Mouse (Mus musculus) adrenal gland, postnatal 25 days (tissue): ENCODE data around the gene Pde5a. TPM values are rescaled to one million over a fixed set of nuclear protein-coding genes. Genes with fewer than 3 reads are reported as not detected.

Source experiments
- DNase-seq: peaks from one replicate; pipeline ENCODE4 v3.0.0; 2021; ENCODE audit warnings: mixed read lengths
- total RNA-seq: library from RNA; stranded (reverse); gene quantifications from 2 replicates; pipeline ENCODE4 v1.2.3, GENCODE M21; 2021

Gene Pde5a
- total RNA-seq, 1 experiment from 2014 or later, result 30.3 TPM

GRCm38 (mm10) chr3:122859829-122860228 lies 131.1 kb downstream of the Pde5a start:
- no peak for DNase-seq

- DNase-seq, result no peak
Observed at GRCm38 (mm10) chr3:122860573-122861498, 132.1 kb downstream of the Pde5a start.

- no peak for DNase-seq
Observed at GRCm38 (mm10) chr3:122865092-122865491, 136.3 kb downstream of the Pde5a start.

DNA sequence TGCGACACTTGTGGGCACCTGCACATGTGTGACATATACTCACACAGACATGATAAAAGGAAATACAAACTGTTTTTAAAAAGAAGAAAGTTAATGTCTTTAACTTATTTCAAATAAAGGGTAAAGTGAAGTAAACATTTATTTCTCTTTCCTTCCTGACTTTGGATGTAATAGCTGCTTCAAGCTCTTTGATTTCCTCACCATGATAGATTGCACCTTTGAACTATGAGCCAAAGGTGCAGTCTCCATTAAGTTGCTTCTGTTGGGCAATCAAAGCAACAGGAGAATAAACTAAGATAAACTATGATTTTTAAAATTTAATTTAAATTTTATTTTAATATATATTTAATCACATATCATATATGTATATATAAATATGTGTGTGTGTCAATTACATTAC lies 139.5 kb downstream of the Pde5a start:
- DNase-seq, result no peak

DNA sequence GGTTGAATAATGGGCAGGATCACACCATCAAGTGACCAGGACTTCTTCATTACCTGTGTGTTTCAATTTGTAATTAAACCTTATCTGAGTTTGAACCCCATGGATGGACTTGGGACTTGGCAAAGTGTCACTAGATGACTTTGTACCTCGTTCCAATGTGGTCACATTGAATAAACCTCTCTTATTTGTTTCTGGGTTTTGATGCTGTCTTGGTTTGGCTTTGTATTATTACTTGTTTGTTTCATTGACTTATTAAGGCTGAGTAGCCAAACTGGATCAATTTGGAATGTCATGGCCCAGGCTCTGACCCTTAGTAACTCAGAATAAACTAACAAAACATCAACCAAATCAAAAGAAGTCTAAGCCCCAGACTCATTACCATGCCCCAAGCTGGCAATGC lies 142.8 kb downstream of the Pde5a start:
- DNase-seq, result no peak

DNA sequence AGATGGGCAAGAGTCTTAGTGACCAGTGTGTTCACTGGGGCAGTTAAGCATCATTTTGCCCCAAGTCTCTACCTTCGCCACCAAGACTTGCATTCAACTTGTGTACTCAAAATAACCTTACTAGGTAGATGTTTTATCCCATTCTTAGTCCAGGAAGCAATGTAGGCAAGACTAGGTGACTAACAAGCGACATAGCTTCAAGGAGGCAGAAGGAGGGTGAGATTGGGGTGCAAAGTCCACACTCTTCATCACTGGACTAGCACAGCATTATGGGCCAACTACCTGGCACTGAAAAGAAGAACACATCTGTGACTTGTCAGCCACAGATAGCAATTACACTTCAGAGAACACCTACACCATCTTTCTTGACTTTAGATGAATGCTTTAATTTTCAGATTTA lies 148.1 kb downstream of the Pde5a start:
- no peak for DNase-seq

- no peak for DNase-seq
Observed at GRCm38 (mm10) chr3:122877543-122877942, 148.8 kb downstream of the Pde5a start.

- no peak for DNase-seq
Observed at GRCm38 (mm10) chr3:122878705-122879315, 150.1 kb downstream of the Pde5a start.

DNA sequence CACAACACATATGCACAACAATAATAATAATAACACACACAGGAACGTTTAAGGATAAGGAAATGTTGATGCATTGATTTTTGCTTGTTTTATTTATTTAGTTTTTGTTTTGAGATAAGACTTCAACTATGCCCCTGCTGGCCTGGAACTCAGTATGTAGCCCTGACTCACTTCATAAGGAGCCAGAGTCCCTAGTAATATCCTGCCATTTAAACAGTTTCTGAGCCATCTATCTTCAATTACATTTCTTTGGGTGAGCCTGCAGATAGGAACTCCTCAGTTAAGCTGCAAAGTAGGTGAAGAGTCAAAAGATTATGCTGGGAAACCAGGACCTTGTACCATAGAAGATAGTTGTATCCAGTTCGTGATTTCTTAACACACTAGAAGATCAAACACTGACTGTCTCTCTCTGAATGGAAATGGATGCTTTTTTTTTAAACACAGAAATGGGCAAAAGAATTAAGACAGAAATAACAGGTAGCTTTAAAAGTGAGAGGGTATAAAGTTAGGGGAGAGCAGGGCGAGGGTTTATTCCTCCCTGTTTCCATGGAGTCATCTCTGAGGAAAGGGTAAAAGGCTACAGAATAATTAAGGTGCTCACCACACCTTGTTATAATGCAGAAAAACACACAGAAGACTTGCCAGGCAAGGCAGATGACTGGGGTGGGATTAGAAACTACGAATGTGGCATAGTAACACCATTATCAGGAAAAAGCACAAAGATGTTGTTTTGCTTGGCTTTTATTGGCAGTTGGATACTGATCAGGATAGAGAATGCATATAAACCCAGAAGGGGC lies 159.0 kb downstream of the Pde5a start:
- no peak for DNase-seq

GRCm38 (mm10) chr3:122888371-122888819 lies 159.6 kb downstream of the Pde5a start:
- DNase-seq, result no peak

GRCm38 (mm10) chr3:122894772-122895171 lies 166.0 kb downstream of the Pde5a start, which contains the start of gene Fabp2:
Gene Fabp2 (plus strand): TSS chr3:122895072.
- no peak for DNase-seq

DNA sequence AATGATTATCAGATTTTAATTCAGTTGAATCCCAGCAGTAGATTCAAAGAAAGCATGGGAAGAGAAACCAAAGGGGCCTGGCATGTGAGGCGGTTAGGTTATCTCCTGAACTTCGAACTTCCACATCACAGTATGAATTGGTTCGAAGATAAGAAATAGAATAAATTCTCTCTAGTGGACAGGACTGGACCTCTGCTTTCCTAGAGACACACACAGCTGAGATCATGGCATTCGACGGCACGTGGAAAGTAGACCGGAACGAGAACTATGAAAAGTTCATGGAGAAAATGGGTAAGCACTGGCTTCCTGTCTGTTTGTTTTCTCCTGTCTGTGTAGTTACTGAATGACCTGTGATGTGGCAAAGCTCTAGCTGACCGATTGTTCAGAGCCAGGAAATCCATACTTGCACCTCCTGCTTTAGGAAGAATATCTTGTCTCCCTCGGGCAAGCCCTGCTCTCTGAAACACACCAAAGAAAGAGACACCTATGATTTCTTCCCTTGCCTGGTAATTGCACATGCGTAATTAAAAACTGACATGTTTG lies 166.5 kb downstream of the Pde5a start:
- DNase-seq, result no peak

DNA sequence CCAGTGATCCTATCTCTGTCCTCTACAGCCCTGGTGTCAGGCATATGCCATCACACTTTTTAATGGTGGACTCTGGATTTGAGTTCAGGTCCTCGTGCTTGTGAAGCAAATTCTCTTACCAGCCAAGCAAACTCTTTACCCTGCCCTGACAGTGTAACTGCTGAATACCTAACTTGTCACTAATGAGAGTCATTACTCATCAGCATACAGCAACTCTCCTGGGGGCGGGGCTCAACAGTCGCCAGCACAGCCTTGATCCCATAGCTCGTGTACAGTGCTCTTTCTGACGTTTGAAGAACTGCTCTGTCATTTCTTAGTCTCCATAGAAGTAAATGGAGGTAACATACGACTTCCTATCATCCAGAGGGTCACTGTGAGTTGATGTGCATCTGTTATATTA lies 169.5 kb downstream of the Pde5a start:
- no peak for DNase-seq

- DNase-seq, result peak; percentile 14
Observed at GRCm38 (mm10) chr3:122903746-122904433, 175.1 kb downstream of the Pde5a start.

DNA sequence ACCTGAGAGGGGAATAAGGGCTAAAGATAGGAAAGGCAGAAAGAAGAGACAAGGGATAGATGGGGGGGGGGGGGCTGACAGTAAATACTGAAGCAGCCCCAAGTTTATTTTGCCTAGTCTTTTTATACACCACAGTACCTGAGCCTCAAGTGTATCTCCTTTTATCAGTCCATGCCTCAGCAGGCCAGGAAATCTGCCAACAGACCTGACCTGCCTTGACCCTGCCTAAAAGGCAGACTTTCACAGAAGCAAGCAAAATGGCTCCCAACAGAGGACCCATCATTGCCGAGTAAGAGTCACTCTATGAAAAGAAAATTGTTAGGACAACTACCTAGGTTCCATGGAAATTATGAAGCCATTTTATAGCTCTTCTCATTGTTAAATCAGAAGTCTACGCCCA lies 179.1 kb downstream of the Pde5a start:
- DNase-seq, result peak; percentile 18

Other genes with a start within 250 kb of the Pde5a start
- 18.5 and 23.7 TPM in 2 replicates for gene Fnbp1l, start 109.2 kb upstream of the Pde5a start, total RNA-seq
- gene Fabp2, start 166.1 kb downstream of the Pde5a start, total RNA-seq, result 1.00 TPM in 1 of 2 replicates, not detected in the other
- gene Gm10959, start 190.4 kb downstream of the Pde5a start, total RNA-seq, result not detected in 2 replicates
- gene 1810037I17Rik, start 195.3 kb downstream of the Pde5a start, total RNA-seq, result 42.8 and 52.2 TPM in 2 replicates